Mouse (Mus musculus): ENCODE measurements around the gene Adar.

Adar gene

DNA sequence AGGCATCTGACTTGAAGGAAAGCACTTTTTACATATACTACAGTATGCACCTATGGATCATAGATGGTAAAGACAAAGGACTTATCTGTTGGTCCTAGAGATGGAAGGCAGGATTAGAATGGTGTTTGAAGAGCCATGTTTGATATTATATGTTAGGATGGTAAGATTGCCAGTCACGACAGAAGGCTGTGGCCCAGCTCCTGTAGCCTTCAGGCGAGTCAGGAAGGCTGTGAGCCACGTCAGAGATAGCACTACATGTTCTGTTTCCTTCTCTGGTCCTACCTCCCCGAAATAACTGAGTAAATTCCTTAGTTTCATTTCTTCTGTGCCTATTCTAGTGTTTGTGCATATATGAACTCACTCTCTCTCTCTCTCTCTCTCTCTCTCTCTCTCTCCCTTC is 17.3 kb downstream of the Adar start:
- no peak for DNase-seq

DNA sequence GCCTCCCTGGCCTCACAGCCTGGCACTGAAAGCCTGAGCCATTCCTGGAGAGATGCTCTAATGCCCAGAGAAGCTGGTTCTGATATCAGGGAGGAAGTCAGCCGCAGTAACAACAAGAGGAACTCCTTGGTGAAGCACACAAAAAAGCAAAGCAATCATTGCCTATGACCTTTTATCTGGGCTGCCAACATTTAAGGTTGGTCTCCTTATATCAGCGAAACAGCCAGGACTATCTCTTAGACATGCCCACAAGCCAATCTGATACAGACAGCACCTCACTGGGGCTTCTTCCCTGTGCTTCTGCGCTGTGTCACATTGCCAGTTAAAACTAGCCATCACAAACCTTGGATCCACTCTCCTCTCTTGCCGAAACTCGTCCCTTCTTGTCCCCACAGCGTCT is 23.7 kb downstream of the Adar start:
- no peak for DNase-seq

DNA sequence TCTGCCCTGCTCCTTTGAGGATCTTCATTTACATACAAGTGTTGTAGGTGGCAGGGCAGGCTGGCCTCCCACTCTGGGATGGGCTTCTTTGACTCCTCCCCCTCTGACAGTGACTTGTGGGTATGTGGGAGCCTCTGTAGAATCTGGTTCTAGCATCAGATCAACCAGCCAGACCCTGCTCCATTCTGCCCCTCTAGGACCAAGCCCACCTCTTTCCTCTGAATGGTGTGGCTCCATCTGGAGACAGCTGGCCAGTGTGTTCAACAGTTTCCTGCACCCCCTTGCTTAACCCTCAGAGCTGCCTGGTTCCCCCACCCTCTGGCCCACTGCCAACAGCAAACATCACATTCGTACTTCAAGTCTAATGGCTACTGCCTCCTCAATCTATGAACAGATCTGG is 37.5 kb downstream of the Adar start:
- no peak for DNase-seq

DNA sequence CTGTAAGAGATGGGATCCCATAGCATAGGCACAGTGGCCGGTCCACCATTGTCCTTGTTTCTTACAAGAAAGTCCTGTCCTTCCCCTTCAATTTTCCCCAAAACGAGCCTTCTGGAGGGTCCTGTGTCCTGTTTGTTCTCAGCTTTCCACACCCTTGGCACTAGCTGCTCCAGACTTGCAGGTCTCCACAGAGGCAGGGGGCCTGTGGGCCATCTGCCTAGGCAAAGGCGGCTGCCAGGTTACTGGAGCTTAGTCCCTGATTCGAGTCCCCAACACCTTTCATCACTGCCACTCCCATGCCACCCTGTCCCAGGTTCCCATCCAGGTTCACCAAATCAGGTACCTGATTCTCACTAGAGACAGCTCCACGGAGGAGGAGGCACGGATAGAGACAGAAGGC is 40.5 kb downstream of the Adar start:
- DNase-seq, result no peak

DNA sequence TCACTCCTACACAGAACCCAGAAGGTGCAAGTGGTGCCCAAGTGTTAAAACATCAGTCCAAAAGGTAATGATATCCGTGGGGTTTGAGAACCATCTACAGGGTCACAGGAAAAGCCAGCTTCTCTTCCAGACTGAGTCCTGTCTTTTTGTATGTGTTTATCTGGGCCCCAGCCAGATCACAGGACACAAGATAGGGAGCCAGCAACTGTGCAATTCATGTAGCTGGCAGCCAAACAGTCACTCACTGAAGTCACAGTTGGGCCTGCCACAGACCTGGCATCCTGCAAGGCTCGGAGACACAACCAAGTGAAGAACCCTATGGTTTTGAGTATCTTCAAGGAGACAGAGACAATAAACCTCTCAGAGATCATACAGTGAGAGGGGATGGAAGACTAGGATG is 43.0 kb downstream of the Adar start:
- no peak for DNase-seq

DNA sequence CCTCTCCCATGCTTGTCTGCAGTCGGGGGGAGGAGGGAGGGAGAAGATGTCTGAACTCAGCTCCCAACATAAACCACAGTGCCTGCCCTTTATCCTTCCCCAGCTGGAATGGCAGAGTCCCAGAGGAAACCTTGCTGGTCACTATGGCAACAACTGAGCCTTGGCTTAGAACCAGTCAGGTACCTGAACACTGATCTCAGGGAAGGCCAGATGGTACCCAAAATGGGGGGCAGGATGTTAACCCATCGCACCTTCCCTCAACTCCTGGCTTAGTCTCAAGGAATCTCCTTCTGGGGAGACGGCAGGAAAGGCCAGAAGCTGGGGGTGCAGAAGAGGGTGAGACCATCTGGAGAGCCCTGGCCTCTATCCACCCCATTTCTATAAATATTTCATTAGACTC is 45.0 kb downstream of the Adar start:
- DNase-seq, result no peak

DNA sequence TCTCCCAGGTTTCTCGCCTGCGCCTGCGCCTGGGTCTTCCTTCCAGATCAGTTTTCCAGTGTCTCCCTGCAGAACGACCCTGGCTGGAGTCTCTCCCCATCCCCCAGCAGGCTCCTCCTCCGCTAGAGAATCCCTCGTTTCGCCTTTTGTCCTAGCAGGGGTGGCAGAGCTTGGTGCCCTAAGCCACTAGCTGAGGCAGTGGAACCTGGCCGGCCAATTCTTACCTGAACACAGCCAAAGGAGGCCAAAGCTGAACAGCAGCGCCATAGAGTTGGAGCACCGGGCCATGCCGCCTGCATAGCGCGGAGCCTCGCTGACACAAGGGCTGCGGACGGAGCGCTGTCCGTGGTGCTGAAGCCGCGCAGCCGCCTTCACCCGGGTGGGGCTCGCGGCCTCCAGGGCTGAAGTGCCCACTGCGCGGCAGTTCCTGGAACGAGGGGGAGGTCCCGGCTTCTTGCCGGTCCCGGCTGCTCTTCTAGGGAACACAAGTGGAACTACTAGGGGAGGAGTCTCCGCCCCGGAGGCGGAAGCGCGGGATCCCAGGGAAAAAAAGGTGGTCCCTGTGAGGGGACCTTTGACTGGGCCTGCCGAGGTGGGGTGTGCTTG is 49.4 kb downstream of the Adar start, which contains the start of gene Chrnb2:
Gene Chrnb2, minus strand, starts transcription at position 514 of the 606 bp plus-strand sequence.
- DNase-seq, result peak; percentile 63 to 90

DNA sequence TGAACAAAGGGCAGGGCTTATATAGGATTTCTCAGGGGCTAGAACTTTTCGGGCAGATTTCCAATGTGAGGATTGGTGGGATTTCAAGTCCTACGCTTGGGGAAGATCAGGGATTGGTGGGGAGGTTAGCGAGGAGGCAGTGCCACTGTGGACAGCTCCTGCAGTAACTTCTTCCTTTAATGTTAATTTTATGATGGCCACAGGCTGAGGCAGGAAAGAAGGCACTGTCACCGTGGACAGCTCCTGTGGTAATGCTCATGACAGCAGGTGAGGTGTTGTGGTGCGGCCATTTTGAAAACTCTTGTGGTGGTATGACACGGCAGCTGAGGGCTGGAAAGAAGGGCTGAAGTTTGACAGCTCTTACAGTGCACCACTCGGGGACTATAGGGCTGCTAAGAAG is 54.8 kb downstream of the Adar start:
- no peak for DNase-seq

DNA sequence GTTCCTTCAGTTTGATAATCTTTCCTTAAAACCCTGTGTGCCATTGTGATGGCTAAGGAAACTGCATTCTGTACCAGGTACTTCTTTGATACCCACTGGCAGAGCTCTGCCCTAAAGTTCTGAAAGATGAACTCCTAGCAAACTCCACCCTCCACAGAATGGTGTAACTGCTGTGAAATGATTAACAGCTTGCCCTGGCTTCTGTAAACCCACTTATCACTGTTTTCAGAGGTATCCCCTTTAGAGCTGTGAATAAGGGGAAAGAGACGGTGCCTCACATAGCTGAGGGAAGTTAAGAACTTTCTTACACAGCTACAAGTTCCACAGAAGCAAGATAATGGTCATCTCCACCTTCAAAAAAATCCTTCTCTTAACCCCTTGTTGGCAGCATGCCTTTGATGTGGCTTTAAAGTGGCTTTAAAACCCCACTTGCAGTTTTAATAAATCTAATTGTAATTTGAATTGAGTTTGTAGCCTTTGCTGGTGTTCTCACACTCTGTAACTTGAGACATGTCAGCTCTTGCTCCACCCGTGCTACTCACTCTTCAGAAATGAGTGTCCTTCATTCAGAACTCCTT is 55.7 kb downstream of the Adar start:
- DNase-seq, result no peak

DNA sequence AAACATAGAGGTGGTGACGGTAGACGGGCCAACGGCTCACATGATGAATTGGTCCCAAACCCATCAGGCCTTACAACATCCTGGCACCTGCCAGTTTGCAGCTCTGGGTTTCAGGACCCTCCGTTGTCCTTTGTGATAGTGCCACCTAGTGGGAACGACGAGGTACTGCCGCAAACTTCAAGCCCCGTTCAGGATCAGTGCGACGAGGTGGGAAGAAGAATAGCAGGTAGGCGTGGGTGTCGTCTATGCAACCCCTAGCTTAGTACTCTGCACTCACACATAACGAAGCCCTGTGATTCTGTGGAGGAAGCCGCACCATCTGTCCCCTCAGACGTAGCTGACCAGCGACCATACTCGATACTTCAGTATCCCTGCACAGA is 57.8 kb downstream of the Adar start:
- peak; percentile 80 to 85 for DNase-seq

DNA sequence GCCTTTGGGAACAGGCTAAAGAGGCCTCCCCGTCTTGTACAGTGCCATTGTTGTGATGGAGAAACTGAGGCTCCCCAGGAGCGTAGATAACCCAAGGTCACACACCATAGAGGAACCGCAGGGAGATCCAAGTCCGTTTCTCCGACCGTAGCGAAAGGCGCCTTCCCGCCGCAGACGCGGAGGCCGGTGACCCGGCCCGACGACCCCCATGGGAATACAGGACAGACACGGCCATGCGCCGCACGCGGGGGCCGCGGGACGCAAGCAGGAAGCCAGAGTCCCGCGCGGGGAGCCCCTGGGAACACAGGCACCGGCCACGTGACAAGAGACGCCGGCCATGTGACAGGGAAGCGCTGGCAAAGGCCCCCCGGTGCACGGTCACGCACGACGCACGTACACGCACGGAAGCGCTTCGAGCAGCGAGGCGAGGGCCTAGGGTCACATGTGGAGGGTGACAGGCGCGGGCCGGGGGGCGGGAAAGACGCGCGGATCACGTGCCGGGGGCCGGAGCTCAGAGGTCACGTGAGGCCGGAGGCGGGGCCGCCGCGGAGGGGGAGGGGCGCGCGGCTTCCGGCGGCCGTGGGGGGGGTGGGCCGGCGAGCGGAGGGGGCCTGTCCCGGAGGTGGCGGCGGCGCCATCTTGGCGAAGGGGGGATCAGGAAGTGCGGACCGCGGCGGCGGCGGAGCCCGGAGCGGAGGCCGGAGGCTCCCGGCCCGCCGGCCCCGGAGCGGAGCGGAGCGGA is 58.3 kb downstream of the Adar start, which contains the start of gene Ube2q1:
Gene Ube2q1, plus strand, starts transcription at position 649 of the 742 bp plus-strand sequence.
- peak; percentile 97 to 98 for DNase-seq

DNA sequence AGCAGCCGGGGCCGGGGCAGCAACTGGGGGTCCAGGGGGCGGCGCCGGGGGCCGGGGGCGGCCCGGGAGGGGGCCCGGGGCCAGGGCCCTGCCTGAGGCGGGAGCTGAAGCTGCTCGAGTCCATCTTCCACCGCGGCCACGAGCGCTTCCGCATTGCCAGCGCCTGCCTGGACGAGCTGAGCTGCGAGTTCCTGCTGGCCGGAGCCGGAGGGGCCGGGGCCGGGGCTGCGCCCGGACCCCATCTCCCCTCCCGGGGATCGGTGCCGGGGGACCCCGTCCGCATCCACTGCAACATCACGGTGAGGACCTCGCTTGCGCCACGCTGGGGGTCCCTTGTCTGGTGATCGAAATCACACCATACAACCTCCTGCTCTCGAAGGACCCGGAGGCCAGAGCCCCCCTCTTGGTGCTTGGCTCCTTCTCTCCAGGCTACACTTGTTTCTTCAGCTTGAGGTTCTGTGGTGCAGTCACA is 59.0 kb downstream of the Adar start:
- DNase-seq, result peak; percentile 29 to 55

DNA sequence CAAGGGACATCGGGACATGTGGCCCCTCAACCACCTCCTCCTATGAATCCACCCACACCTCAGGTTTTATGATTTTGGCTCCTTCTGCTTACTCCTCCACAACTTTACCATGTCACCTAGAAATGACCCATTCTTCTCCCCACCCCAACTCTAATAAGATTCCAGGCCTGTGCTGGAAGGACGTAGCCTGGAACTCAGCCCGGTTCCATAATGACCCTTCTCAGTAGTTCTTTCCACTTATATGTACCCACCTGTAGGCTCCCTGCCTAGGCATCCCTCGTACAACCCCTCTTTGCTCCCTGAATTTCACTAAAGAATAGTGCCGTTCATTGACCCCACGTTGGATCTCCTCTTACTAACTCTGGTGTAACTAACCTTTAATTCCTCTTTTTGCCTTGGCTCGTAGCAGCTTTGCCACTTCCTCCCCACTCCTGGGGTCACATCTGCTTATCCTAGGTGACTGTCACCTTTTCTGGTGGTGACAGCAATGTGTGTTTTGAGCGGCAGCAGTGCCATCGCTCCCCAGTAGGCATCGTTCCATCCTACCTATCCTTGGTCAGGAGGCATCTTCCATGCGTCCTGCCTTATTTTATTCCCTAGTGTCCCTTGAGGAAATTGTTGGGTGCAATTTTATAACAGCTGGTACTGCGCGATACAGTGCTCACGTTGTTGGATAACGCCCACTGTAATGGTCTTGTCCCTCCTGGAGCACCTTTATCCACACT is 59.6 kb downstream of the Adar start:
- DNase-seq, result no peak

DNA sequence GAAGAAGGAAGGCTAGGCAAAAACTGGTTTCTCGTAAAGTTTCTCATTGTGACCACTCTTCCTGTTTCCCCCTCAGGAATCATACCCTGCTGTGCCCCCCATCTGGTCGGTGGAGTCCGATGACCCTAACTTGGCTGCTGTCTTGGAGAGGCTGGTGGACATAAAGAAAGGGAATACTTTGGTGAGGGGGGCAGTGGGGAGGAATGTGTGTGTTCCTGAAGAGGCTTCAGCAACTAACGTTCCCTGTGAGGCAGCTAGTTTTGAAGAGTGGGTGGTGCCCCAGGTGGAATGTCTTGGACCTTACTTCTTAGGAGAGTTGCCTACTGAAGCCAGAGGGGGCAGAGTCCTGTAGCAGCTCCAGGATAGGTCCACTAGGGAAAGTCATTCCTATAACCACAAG is 61.2 kb downstream of the Adar start:
- DNase-seq, result no peak

DNA sequence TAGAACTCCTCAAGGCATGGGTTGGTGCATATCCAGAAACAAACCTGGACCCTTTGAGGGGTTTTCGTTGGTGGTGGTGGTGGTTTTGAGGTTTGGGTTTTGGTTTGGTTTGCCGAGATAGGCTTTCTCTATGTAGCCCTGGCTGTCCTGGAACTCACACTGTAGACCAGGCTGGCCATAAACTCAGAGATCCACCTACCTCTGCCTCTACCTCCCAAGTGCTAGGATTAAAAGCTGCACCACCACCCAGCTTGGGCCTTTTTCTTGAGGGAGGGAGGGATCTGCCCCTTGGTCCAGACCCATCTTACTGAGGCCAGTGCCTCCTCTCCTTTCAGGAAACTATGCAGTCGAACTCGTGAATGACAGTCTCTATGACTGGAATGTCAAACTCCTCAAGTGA is 65.3 kb downstream of the Adar start:
- no peak for DNase-seq

DNA sequence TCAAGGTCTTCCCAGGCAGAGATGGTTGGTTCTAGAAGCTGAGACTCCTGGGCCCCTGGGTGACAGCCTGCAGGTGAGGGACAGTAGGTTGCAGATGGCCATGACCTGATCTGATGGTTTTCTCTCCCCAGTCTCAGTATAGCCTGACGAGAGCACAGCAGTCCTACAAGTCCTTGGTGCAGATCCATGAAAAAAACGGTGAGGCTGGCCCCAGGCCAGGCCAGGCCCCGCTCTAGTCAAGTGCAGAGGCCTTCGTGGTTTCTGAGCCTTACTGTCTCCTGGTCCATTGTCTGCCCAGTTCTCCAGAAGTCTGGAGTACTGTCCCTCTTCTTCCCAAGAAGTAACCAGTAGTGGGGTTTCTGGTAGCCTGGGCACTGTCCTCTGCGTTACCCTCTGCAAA is 66.8 kb downstream of the Adar start:
- no peak for DNase-seq

DNA sequence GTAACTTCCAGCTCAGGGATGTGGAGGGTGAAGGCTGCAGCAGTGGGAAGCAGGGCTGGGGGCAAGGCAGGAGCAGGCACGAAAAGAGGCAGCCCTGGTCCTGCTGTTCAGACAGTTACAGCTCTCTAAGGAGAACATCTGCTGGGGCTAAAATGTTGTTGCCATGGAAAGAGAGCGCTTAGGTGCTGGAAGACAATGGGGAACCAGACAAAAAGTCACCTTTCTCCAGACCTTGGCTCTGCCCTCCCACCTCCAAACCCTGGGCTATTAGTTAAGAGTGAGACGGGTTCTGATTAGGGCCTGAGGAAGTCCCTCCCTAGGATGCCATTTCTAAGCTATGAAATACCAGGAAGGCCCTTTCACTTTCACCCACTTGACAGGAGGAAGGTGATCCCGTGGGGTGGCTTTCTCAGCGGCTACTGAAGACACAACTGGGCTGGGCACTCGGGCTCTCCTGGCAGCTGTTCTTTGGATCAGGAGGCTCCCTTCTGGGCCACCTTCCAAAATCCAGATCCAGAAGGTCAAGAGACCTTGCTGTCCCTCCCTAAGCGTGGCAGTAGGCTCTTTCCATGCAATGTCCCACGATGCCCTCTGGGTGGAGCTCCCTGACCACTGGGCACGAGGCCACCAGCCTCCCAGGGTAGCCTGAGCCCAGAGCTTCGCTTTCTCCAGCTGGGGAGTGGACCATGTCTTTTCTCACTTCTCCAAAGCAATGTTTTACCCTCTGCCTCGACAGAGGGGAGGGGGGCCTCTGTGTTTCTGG is 70.3 kb downstream of the Adar start:
- DNase-seq, result peak; percentile 91 to 92

DNA sequence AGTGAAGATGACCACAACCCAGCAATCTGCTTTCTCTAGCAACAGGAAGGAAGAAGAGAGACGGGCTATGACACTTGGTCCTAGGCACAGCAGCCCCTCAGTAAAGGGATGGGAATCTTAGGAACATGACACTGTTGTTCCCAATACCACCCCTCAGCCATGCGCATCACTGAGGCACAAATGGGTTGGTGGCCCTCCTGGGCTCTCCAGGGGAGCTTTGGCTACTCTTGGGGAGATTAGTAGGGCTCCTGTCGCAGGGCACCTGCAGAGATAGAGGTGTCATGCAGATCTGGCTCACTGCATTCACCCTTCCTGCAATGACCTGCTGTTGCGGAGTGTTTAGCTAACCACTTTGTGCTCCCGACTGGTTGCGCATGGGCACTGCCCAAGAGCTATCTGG is 71.5 kb downstream of the Adar start:
- DNase-seq, result no peak

DNA sequence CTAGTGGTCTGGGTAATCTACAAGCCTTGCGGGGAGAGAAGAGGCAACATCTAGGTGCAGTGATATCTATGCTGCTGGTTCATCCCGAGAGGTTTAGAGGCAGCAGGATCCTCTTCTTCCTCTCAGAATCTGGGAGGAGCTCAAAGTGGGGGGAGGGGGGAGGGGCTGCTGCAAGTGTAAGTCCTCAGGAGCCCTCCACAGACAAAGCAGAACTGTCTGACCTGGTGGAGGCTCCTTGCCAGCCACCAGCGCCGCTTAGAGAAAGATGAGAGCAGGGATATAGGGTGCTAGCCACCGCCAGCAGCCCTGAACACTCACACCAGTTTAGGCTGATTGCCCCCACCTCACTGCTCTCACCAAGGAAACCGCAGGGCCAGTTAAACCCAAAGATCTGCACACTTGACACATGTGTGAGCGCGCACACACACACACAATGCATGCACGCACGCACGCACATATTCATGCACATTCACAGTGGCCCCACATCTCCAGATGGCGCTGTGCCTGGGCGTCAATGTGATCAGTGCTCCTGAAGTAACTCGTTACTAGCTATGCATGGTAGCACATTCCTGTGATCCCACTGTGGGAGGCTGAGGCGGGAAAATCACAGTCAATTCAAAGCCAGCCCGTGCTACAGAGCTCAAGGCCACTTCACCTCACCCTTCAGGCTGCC is 74.0 kb downstream of the Adar start:
- DNase-seq, result no peak

DNA sequence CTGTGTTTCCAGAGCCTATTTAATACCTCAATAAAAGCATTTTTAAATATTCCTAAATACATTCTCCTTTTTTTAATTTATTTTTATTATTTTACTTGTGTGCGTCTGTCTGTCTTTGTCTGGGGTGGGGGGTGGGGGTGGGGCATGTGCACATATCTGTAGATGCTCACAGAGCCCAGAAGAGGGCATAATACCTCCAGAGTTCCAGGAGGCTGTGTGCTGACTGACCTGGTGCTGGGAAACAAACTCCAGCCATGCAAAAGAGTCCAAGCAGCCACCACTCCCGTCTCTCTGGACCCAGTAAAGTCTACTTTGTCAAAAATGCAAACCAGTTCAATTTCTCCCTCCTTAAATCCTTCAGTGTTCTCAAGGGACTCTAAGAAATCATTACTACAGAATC is 79.8 kb downstream of the Adar start:
- DNase-seq, result no peak

DNA sequence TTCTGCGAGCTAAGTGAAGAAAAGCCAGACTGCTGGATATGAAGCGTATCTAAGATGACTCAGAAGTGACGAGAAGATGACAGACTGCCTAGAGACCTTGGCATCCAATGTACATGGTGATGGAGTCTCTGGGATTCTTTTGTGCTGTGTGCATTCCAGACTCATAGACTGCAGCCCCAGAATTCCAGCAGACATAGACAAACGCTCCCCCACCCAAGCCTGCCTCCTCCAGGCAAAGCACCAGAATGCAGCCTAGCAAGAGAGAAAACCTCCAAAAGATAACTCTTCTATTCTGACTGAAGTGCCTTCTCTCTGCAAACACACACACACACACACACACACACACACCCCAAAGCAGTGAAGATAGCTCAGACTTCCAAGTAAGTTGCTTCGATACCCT is 80.9 kb downstream of the Adar start:
- peak in 1 of 2 experiments; percentile 16 for DNase-seq

DNA sequence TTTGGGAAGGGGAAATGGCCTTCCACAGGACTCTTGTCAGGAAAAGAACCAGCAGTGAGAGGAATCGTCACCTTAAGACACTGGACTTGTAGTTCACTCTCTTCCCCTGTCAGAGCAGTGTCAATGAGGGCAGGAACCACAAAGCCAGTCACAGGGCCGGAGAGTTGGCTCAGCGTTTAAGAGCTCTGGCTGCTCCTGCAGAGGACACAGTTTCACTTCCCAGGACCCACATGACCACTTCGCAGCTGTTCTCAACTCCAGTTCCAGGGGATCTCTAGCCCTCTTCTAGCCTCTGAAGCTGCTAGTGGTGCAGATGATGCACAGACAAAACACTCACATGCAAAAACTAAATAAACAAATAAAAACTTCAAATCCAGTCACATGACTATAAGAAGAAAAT is 81.5 kb downstream of the Adar start:
- peak; percentile 36 to 38 for DNase-seq
